Mouse (Mus musculus): ENCODE data around the gene Opn4.
A peak's percentile ranks its signal among the peaks of the same experiment; 100 is the strongest.

The Opn4 gene

DNA sequence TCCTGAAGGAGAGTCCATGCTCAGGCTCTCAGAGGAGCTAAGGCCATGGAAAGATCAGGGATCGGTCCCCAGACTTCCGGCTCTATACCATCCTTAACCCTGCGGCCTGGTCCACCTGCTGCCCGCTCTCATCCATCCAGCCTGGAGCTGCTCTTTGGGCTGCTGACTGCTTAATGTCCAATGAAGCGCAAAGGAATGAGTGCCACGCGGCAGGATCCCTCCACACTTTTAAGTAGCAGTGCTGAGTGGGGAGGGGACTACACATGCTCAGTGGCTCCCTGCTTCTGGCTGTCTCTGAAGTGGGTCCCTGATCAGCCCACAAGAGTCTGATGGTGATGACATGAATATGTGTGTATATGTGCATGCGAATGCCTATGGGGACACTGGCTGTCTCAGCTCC is at the start of gene Opn4:
TSS of gene Opn4 (minus strand) at position 202 of the 400 bp plus-strand sequence.
- DNase-seq (ENCODE audit: low spot score in 2 of 2) = no peak

- no peak for DNase-seq (ENCODE audit: low spot score in 2 of 2)
Observed at GRCm38 (mm10) chr14:34647870-34648475, 48.0 kb upstream of the Opn4 start.

GRCm38 (mm10) chr14:34644140-34644539 is 44.2 kb upstream of the Opn4 start:
- DNase-seq (ENCODE audit: low spot score in 2 of 2) = no peak

GRCm38 (mm10) chr14:34635721-34636120 is 35.8 kb upstream of the Opn4 start:
- DNase-seq (ENCODE audit: low spot score in 2 of 2) = no peak

- no peak for DNase-seq (ENCODE audit: low spot score in 2 of 2)
Observed at GRCm38 (mm10) chr14:34635192-34635591, 35.2 kb upstream of the Opn4 start.

GRCm38 (mm10) chr14:34632722-34633448 is 32.9 kb upstream of the Opn4 start:
- DNase-seq (ENCODE audit: low spot score in 2 of 2) = no peak

DNA sequence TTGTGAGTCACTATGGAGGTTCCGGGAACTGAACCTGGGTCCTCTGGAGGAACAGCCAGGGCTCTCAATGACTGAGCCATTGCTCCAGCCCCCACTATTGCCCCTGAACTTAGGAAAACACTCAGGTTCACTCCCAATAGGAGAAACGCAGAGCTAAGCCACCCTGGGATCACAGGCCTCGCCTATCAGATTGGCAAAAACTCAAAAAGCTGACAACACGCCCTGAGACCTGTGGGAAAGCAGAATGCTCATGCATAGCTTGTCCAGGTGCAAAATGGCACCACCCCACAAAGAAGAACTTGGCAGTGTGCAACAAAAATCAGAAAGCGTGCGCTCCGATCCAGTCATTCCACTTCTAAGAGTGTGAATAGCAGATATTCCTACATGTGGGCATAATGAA is 26.9 kb upstream of the Opn4 start:
- DNase-seq (ENCODE audit: low spot score in 2 of 2) = no peak

GRCm38 (mm10) chr14:34623531-34624210 is 23.7 kb upstream of the Opn4 start:
- no peak for DNase-seq (ENCODE audit: low spot score in 2 of 2)

GRCm38 (mm10) chr14:34623074-34623473 is 23.1 kb upstream of the Opn4 start:
- no peak for DNase-seq (ENCODE audit: low spot score in 2 of 2)

- no peak for DNase-seq (ENCODE audit: low spot score in 2 of 2)
Observed at GRCm38 (mm10) chr14:34620611-34621376, 20.9 kb upstream of the Opn4 start.

- no peak for DNase-seq (ENCODE audit: low spot score in 2 of 2)
Observed at GRCm38 (mm10) chr14:34618808-34619207, 18.9 kb upstream of the Opn4 start.

DNA sequence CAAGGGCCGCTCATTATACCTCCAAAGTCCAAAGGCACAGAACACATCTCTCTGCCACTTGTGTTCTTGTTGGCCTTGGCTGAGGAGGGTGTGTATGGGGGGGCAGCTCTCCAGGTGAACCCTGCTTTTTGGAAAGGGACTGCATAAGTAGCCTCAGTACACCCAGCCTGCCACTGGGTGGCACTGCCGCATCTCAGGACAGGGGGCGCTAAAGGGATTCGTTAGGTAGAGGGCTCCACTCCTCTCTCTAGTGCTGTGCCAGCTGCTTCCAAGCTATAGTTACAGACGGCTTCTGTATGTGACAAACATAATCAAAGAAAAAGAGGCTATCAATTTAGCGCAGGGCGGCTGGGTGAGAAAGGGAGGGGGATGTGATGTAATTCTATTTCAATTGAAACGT is 16.9 kb upstream of the Opn4 start:
- peak; percentile 71 to 84 for DNase-seq (ENCODE audit: low spot score in 2 of 2)

GRCm38 (mm10) chr14:34615625-34616024 is 15.7 kb upstream of the Opn4 start:
- DNase-seq (ENCODE audit: low spot score in 2 of 2) = no peak

DNA sequence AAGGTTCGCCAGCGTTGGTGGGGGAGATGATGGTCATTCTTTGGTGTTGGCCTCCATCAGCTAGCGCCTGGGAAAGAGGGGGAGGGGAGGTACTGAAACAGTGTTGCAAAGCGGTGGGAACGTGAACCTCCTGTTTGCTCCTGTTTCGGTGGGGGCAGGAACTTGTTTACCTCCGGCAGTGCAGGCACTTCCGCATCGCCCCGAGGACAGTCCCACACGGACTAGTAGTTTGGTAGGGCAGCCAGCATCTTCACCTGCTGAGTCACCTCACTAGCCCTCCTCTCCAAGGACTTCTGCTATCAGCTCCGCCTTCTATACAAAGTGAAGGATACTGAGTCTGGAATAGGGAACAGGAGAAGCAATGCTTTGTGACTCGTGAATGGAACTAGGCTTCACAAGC is 15.1 kb upstream of the Opn4 start:
- DNase-seq (ENCODE audit: low spot score in 2 of 2) = no peak

GRCm38 (mm10) chr14:34614551-34614950 is 14.6 kb upstream of the Opn4 start:
- DNase-seq (ENCODE audit: low spot score in 2 of 2) = no peak

DNA sequence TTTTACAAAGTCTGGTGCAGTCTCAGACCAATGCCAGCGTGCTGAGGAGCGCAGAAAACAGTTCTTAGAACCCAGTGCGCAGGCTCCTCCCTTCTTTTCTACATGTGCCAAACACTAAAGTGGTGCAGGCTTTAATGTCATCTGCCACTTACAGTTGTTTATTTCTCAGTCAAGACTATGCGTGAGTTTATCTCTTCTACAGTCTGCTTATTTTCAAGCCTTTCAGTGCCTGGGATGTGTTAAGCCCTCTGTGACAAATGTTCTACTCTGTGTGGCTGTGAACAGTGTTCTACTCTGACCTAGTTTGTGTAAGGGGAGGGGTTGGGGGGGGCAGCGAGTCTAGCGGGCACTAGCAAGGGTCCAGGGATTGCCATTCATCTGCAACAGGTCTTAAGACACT is 13.6 kb upstream of the Opn4 start:
- DNase-seq (ENCODE audit: low spot score in 2 of 2) = no peak

GRCm38 (mm10) chr14:34612222-34612621 is 12.3 kb upstream of the Opn4 start:
- DNase-seq (ENCODE audit: low spot score in 2 of 2) = no peak

GRCm38 (mm10) chr14:34611591-34611990 is 11.6 kb upstream of the Opn4 start:
- no peak for DNase-seq (ENCODE audit: low spot score in 2 of 2)

DNA sequence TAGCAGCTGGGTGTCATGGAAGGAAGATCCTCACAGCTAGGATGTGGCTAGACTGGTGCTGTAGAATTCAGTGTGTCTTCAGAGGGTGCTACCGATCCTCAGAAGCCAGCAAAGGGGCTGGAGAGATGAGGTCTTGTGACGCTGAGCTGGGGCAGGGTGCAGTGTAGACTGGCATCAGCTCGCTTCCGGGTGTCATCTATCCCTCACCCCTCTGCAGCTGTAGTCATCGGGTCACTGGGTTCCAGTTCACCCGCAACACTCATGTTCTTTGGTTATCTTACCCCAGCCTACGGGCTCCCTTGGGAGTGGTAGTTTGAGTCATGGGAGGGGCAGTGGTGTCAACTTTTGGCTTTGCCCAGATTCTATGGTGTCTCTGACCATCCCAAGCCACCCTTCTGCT is 2.0 kb upstream of the Opn4 start:
- no peak for DNase-seq (ENCODE audit: low spot score in 2 of 2)

- DNase-seq (ENCODE audit: low spot score in 2 of 2) = no peak
Observed at GRCm38 (mm10) chr14:34595596-34596255, 4.2 kb downstream of the Opn4 start.

DNA sequence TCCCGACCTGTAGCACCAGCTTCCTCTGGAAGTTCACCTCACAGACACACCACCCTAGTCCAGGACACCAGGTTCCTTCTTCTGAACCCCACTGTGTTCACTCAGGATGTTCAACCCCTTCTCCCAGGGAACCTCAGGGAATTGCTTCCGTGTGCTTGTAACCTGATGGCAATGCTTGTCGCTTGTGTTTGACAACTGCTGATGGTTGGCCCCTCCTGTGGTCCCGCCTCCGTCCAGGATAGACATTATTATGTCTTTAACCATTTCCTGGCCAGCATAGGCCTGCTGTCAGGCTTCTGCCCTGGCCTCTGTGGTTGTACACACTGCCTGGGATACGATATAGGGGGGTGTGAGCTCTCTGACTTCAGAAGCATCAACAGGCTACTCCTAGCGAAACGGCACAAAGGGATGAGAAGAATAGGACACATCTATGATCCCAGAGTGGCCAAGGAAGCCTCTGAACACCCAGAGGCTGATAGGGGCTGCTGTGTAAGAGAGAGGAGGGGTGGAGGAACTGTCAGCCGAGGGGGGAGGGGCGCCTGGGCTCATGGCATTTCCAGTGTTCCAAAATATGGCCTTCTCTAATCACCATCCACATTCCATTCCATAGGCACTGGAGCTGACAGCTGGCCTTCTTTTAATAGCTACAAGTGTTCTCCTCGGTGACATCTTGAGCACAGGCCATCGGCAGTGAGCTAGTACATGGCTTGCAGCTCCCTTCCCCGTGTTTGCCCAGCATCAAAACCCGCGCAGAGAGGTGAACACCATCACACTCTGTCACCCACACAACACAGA is 8.0 kb downstream of the Opn4 start:
- no peak for DNase-seq (ENCODE audit: low spot score in 2 of 2)

Measured in urinary bladder, postnatal 4 days (tissue).